Mouse (Mus musculus): ENCODE data around the gene Wdr60.

The Wdr60 gene

GRCm38 (mm10) chr12:116265275-116265674, 2.5 kb upstream of the Wdr60 start:
- no peak for DNase-seq (ENCODE audit: low spot score)

- DNase-seq (ENCODE audit: low spot score): no peak
Measured at GRCm38 (mm10) chr12:116264756-116265155, 1.9 kb upstream of the Wdr60 start.

- no peak for DNase-seq (ENCODE audit: low spot score)
Measured at GRCm38 (mm10) chr12:116258321-116258720, 4.5 kb downstream of the Wdr60 start.

GRCm38 (mm10) chr12:116255636-116256035, 7.2 kb downstream of the Wdr60 start:
- no peak for DNase-seq (ENCODE audit: low spot score)

GRCm38 (mm10) chr12:116254652-116255051, 8.2 kb downstream of the Wdr60 start:
- no peak for DNase-seq (ENCODE audit: low spot score)

- DNase-seq (ENCODE audit: low spot score): no peak
Measured at GRCm38 (mm10) chr12:116244601-116245000, 18.2 kb downstream of the Wdr60 start.

GRCm38 (mm10) chr12:116238803-116239202, 24.0 kb downstream of the Wdr60 start:
- no peak for DNase-seq (ENCODE audit: low spot score)

GRCm38 (mm10) chr12:116238370-116238769, 24.5 kb downstream of the Wdr60 start:
- no peak for DNase-seq (ENCODE audit: low spot score)

- no peak for DNase-seq (ENCODE audit: low spot score)
Measured at GRCm38 (mm10) chr12:116236658-116237057, 26.2 kb downstream of the Wdr60 start.

- no peak for DNase-seq (ENCODE audit: low spot score)
Measured at GRCm38 (mm10) chr12:116235356-116235755, 27.5 kb downstream of the Wdr60 start.

- no peak for DNase-seq (ENCODE audit: low spot score)
Measured at GRCm38 (mm10) chr12:116232061-116232460, 30.8 kb downstream of the Wdr60 start.

GRCm38 (mm10) chr12:116231612-116232011, 31.2 kb downstream of the Wdr60 start:
- peak; percentile 87 for DNase-seq (ENCODE audit: low spot score)

GRCm38 (mm10) chr12:116229451-116229850, 33.4 kb downstream of the Wdr60 start:
- DNase-seq (ENCODE audit: low spot score): no peak

- no peak for DNase-seq (ENCODE audit: low spot score)
Measured at GRCm38 (mm10) chr12:116226289-116227057, 36.3 kb downstream of the Wdr60 start.

- no peak for DNase-seq (ENCODE audit: low spot score)
Measured at GRCm38 (mm10) chr12:116223107-116223506, 39.7 kb downstream of the Wdr60 start.

- no peak for DNase-seq (ENCODE audit: low spot score)
Measured at GRCm38 (mm10) chr12:116207486-116207885, 55.3 kb downstream of the Wdr60 start.

- no peak for DNase-seq (ENCODE audit: low spot score)
Measured at GRCm38 (mm10) chr12:116205726-116206125, 57.1 kb downstream of the Wdr60 start.

GRCm38 (mm10) chr12:116202176-116202981, 60.4 kb downstream of the Wdr60 start:
- peak; percentile 67 for DNase-seq (ENCODE audit: low spot score)

GRCm38 (mm10) chr12:116198791-116199190, 64.0 kb downstream of the Wdr60 start:
- no peak for DNase-seq (ENCODE audit: low spot score)

- no peak for DNase-seq (ENCODE audit: low spot score)
Measured at GRCm38 (mm10) chr12:116196221-116196620, 66.6 kb downstream of the Wdr60 start.

- DNase-seq (ENCODE audit: low spot score): no peak
Measured at GRCm38 (mm10) chr12:116194641-116195040, 68.2 kb downstream of the Wdr60 start.

- DNase-seq (ENCODE audit: low spot score): no peak
Measured at GRCm38 (mm10) chr12:116193952-116194351, 68.9 kb downstream of the Wdr60 start.

All from urinary bladder, postnatal 14 days (tissue).